Mouse (Mus musculus) heart, embryonic 11.5 days (tissue): ENCODE results near the gene Igfbp4. TPM values are rescaled to one million over a fixed set of nuclear protein-coding genes. Genes with fewer than 3 reads are reported as not detected.

Experiments
- ATAC-seq: fragments of 200-750 bp; cut with Nextera tagmentation; replicated peaks from 2 replicates; pipeline ENCODE4 v1.8.0; 2017; ENCODE audit warnings: moderate library complexity; ENCODE audit not compliant: insufficient number of reproducible peaks, low FRiP score, low TSS enrichment
- H3K27ac ChIP-seq: fragments of 300-500 bp; sonication (generic); 2 replicates; pipeline ENCODE4 v1.5.1; 2014; ENCODE audit warnings: mild to moderate bottlenecking, low read depth, low read length
- H3K27me3 ChIP-seq: fragments of 300-500 bp; sonication (generic); 2 replicates; pipeline ENCODE4 v1.6.1; 2014; ENCODE audit warnings: mild to moderate bottlenecking, low read length, mixed read lengths; ENCODE audit not compliant: control insufficient read depth, insufficient read depth
- H3K36me3 ChIP-seq: fragments of 300-500 bp; sonication (generic); 2 replicates; pipeline ENCODE4 v1.6.1; 2014; ENCODE audit warnings: mild to moderate bottlenecking, low read length, moderate library complexity, mixed read lengths; ENCODE audit not compliant: control insufficient read depth, insufficient read depth
- H3K4me1 ChIP-seq: fragments of 300-500 bp; sonication (generic); 2 replicates; pipeline ENCODE4 v1.6.1; 2014; ENCODE audit warnings: low read length; ENCODE audit not compliant: control insufficient read depth, insufficient read depth
- H3K4me2 ChIP-seq: fragments of 300-500 bp; sonication (generic); 2 replicates; pipeline ENCODE4 v1.6.1; 2014; ENCODE audit warnings: mild to moderate bottlenecking, moderate library complexity
- H3K4me3 ChIP-seq: fragments of 300-500 bp; sonication (generic); 2 replicates; pipeline ENCODE4 v1.5.1; 2014; ENCODE audit warnings: low read depth, low read length
- H3K9ac ChIP-seq: fragments of 300-500 bp; sonication (generic); 2 replicates; pipeline ENCODE4 v1.6.1; 2014; ENCODE audit warnings: mild to moderate bottlenecking, low read depth, low read length, moderate library complexity
- H3K9me3 ChIP-seq: fragments of 300-500 bp; sonication (generic); replicated peaks from 2 replicates; pipeline ENCODE4 v1.6.1; 2016; ENCODE audit warnings: low read length; ENCODE audit not compliant: control insufficient read depth
- WGBS: fragments of 180-500 bp; shearing (Covaris S2); extraction: QIAGEN DNeasy Blood & Tissue Kit; methylation state at CpG from one replicate; pipeline ENCODE4 v1.1.7; 2014; ENCODE audit not compliant: insufficient replicate concordance; 5-methylcytosine and 5-hydroxymethylcytosine counted together
- polyA plus RNA-seq: library from polyadenylated mRNA; unstranded; fragments of >200 nt; fragmentation: Nextera tagmentation; extraction: Ambion mirVana; gene quantifications from 2 replicates; pipeline ENCODE4 v1.2.1, GENCODE M21; 2014

Gene Igfbp4
- polyA plus RNA-seq, 1 experiment from 2014 or later = 284 TPM

- WGBS = 71% methylated on average over 9 of the region's 9 CpGs
- H3K4me3 ChIP-seq = no peak overlapping the region
- no peaks in the 10 kb centered on the region for H3K27me3 ChIP-seq
- H3K9ac ChIP-seq = no peak overlapping the region
- H3K9me3 ChIP-seq = no peaks in the 10 kb centered on the region
- no peak overlapping the region for H3K27ac ChIP-seq
- no peak for ATAC-seq
- no peak overlapping the region for H3K4me2 ChIP-seq
- peaks cover 10% of the 10 kb centered on the region; the same call in 1 of the 2 replicates for H3K4me1 ChIP-seq
- no peaks in the 10 kb centered on the region for H3K36me3 ChIP-seq
These were observed 61.7 kb downstream of the Igfbp4 start for GRCm38 (mm10) chr11:99102575-99103270.

Other genes starting within 250 kb of the Igfbp4 start
- 15.9 and 17.1 TPM in 2 replicates for gene Msl1, start 245.7 kb upstream of the Igfbp4 start, polyA plus RNA-seq
- 22.2 and 28.5 TPM in 2 replicates for gene Casc3, start 236.3 kb upstream of the Igfbp4 start, polyA plus RNA-seq
- gene Rapgefl1, start 204.5 kb upstream of the Igfbp4 start, polyA plus RNA-seq = 0.57 and 0.73 TPM in 2 replicates
- gene Wipf2, start 177.6 kb upstream of the Igfbp4 start, polyA plus RNA-seq = 3.8 and 4.0 TPM in 2 replicates
- 33.6 and 34.0 TPM in 2 replicates for gene Cdc6, start 133.4 kb upstream of the Igfbp4 start, polyA plus RNA-seq
- 34.9 and 36.6 TPM in 2 replicates for gene Rara, start 113.4 kb upstream of the Igfbp4 start, polyA plus RNA-seq
- gene Gjd3, start 58.2 kb upstream of the Igfbp4 start, polyA plus RNA-seq = 1.3 and 1.5 TPM in 2 replicates
- gene Top2a, start 17.1 kb upstream of the Igfbp4 start, polyA plus RNA-seq = 220 and 244 TPM in 2 replicates
- 0.13 TPM in 1 of 2 replicates, not detected in the other for gene Tns4, start 48.1 kb downstream of the Igfbp4 start, polyA plus RNA-seq
- 0.21 and 0.36 TPM in 2 replicates for gene Ccr7, start 113.8 kb downstream of the Igfbp4 start, polyA plus RNA-seq
- gene Smarce1, start 189.8 kb downstream of the Igfbp4 start, polyA plus RNA-seq = 125 and 130 TPM in 2 replicates
- 1.2 TPM in 2 replicates for gene Krt222, start 202.8 kb downstream of the Igfbp4 start, polyA plus RNA-seq
- not detected in 2 replicates for gene Krt24, start 244.0 kb downstream of the Igfbp4 start, polyA plus RNA-seq